Mouse (Mus musculus) kidney, postnatal 0 days (tissue): ENCODE data around the gene Il17rb. TPM values are rescaled to one million over a fixed set of nuclear protein-coding genes. Genes with fewer than 3 reads are reported as not detected.
A peak's percentile ranks its signal among the peaks of the same experiment; 100 is the strongest.

Source experiments
- ATAC-seq: fragments of 200-750 bp; cut with Nextera tagmentation; replicated peaks from 2 replicates; pipeline ENCODE4 v1.8.0; 2017; ENCODE audit warnings: low read depth, moderate number of reproducible peaks, moderate TSS enrichment, moderate library complexity; ENCODE audit not compliant: low FRiP score
- DNase-seq: peaks from one replicate; pipeline ENCODE4 v3.0.0-alpha.2; 2016; ENCODE audit warnings: low spot score
- H3K27ac ChIP-seq: fragments of 300-500 bp; sonication (generic); 2 replicates; pipeline ENCODE4 v1.5.1; 2014; ENCODE audit warnings: mild to moderate bottlenecking
- H3K27me3 ChIP-seq: fragments of 300-500 bp; sonication (generic); 2 replicates; pipeline ENCODE4 v1.6.1; 2014; ENCODE audit warnings: low read length, mixed read lengths; ENCODE audit not compliant: insufficient read depth
- H3K36me3 ChIP-seq: fragments of 300-500 bp; sonication (generic); 2 replicates; pipeline ENCODE4 v1.6.1; 2014; ENCODE audit warnings: low read length, mixed read lengths; ENCODE audit not compliant: insufficient read depth
- H3K4me1 ChIP-seq: fragments of 300-500 bp; sonication (generic); replicated peaks from 2 replicates; pipeline ENCODE4 v1.6.1; 2014; ENCODE audit warnings: antibody characterized with exemption, low read length, mixed read lengths; ENCODE audit not compliant: insufficient read depth
- H3K4me2 ChIP-seq: fragments of 300-500 bp; sonication (generic); 2 replicates; pipeline ENCODE4 v1.6.1; 2014; ENCODE audit warnings: mild to moderate bottlenecking, low read length, moderate library complexity, mixed read lengths
- H3K4me3 ChIP-seq: fragments of 300-500 bp; sonication (generic); replicated peaks from 2 replicates; pipeline ENCODE4 v1.5.1; 2014; ENCODE audit warnings: low read depth, low read length
- H3K9ac ChIP-seq: fragments of 300-500 bp; sonication (generic); 2 replicates; pipeline ENCODE4 v1.6.1; 2014; ENCODE audit warnings: low read depth, low read length
- H3K9me3 ChIP-seq: fragments of 300-500 bp; sonication (generic); replicated peaks from 2 replicates; pipeline ENCODE4 v1.6.1; 2016; ENCODE audit warnings: low read length, inconsistent platforms, mixed read lengths
- CTCF ChIP-seq: IDR thresholded peaks from 2 replicates; pipeline ENCODE4 v1.5.1; 2016; ENCODE audit warnings: antibody characterized with exemption, low read depth, mild to moderate bottlenecking, moderate library complexity
- WGBS: fragments of 180-500 bp; shearing (Covaris S2); extraction: QIAGEN DNeasy Blood & Tissue Kit; methylation state at CpG from one replicate; pipeline ENCODE4 v1.1.7; 2014; 5-methylcytosine and 5-hydroxymethylcytosine counted together
- polyA plus RNA-seq: library from polyadenylated mRNA; unstranded; fragments of >200 nt; fragmentation: Nextera tagmentation; extraction: Ambion mirVana; gene quantifications from 2 replicates; pipeline ENCODE4 v1.2.1, GENCODE M21; 2015

The Il17rb gene
- polyA plus RNA-seq, 1 experiment from 2014 or later, result 1.9 TPM

GRCm38 (mm10) chr14:29976927-29977326 is 31.8 kb downstream of the Il17rb start:
- no peaks in the 10 kb centered on the region for H3K9me3 ChIP-seq
- H3K4me2 ChIP-seq, result no peak overlapping the region
- ATAC-seq (no peak), DNase-seq (no peak)
- H3K27me3 ChIP-seq, result no peaks in the 10 kb centered on the region
- no peak overlapping the region for H3K4me3 ChIP-seq
- TF ChIP-seq CTCF, result no peak
- H3K9ac ChIP-seq, result no peak overlapping the region
- peaks cover 11% of the 10 kb centered on the region; the same call in 1 of the 2 replicates for H3K4me1 ChIP-seq
- peaks cover 41% of the 10 kb centered on the region for H3K36me3 ChIP-seq
- no peak overlapping the region for H3K27ac ChIP-seq
- WGBS, result 96% methylated on average over 6 of the region's 6 CpGs

GRCm38 (mm10) chr14:29971993-29972392 is 36.7 kb downstream of the Il17rb start:
- WGBS, result 89% methylated on average over 5 of the region's 5 CpGs
- H3K36me3 ChIP-seq, result peaks cover 32% of the 10 kb centered on the region
- TF ChIP-seq CTCF, result no peak
- H3K4me2 ChIP-seq, result no peak overlapping the region
- H3K4me3 ChIP-seq, result no peak overlapping the region
- H3K27ac ChIP-seq, result no peak overlapping the region
- H3K9me3 ChIP-seq, result no peaks in the 10 kb centered on the region
- DNase-seq, result no peak
- H3K4me1 ChIP-seq, result peaks cover 10% of the 10 kb centered on the region
- no peaks in the 10 kb centered on the region for H3K27me3 ChIP-seq
- no peak for ATAC-seq
- no peak overlapping the region for H3K9ac ChIP-seq

- Histone ChIP-seq H3K4me3 (no peak overlapping the region), H3K27me3 (no peaks in the 10 kb centered on the region), H3K4me1 (peaks cover 10% of the 10 kb centered on the region), H3K9ac (no peak overlapping the region), H3K4me2 (no peak overlapping the region), H3K27ac (no peak overlapping the region), H3K36me3 (peaks cover 32% of the 10 kb centered on the region), H3K9me3 (no peaks in the 10 kb centered on the region)
- WGBS, result 96% methylated on average over 7 of the region's 7 CpGs
- DNase-seq, result no peak
- no peak for ATAC-seq
- TF ChIP-seq CTCF, result no peak
Observed at GRCm38 (mm10) chr14:29971446-29971845, 37.2 kb downstream of the Il17rb start.

GRCm38 (mm10) chr14:29968075-29968821 is 40.4 kb downstream of the Il17rb start, which contains the start of gene Selenok:
TSS of gene Selenok (plus strand) at chr14:29968308.
- H3K4me1 ChIP-seq, result peaks cover 10% of the 10 kb centered on the region
- TF ChIP-seq CTCF, result no peak
- H3K36me3 ChIP-seq, result peaks cover 22% of the 10 kb centered on the region
- H3K9ac ChIP-seq, result peak within 1 kb of the TSS; percentile 82
- peak within 1 kb of the TSS; percentile 86 for H3K4me3 ChIP-seq
- no peaks in the 10 kb centered on the region for H3K27me3 ChIP-seq
- H3K27ac ChIP-seq, result peak within 1 kb of the TSS; percentile 84
- ATAC-seq (peak; percentile 100), DNase-seq (peak; percentile 100)
- H3K4me2 ChIP-seq, result peak within 1 kb of the TSS; percentile 75
- H3K9me3 ChIP-seq, result no peaks in the 10 kb centered on the region
- WGBS, result under 1% methylated on average over 48 of the region's 49 CpGs

- Histone ChIP-seq H3K9me3 (no peaks in the 10 kb centered on the region), H3K9ac (peak overlapping the region; percentile 82; the same call in 1 of the 2 replicates), H3K27ac (peak overlapping the region; percentile 77; the same call in 1 of the 2 replicates), H3K4me1 (peaks cover 10% of the 10 kb centered on the region), H3K4me3 (peak overlapping the region; percentile 86), H3K36me3 (peaks cover 16% of the 10 kb centered on the region), H3K27me3 (no peaks in the 10 kb centered on the region), H3K4me2 (peak overlapping the region; percentile 57)
- 72% methylated on average over 7 of the region's 7 CpGs for WGBS
- DNase-seq (no peak), ATAC-seq (no peak)
- no peak for TF ChIP-seq CTCF
Observed at GRCm38 (mm10) chr14:29967611-29968010, 41.1 kb downstream of the Il17rb start.

GRCm38 (mm10) chr14:29957393-29957792 is 51.3 kb downstream of the Il17rb start:
- Histone ChIP-seq H3K9ac (no peak overlapping the region), H3K4me2 (no peak overlapping the region), H3K27me3 (no peaks in the 10 kb centered on the region), H3K4me1 (no peaks in the 10 kb centered on the region), H3K36me3 (no peaks in the 10 kb centered on the region), H3K27ac (no peak overlapping the region), H3K9me3 (no peaks in the 10 kb centered on the region), H3K4me3 (no peak overlapping the region)
- no peak for ATAC-seq
- no peak for DNase-seq
- TF ChIP-seq CTCF, result no peak
